In genomic region chr4:82048171-82048570, GRCm38 (mm10) we compare ENCODE assay signal across 21 mouse cellular contexts.
"Had no signal": no experiment of that assay in that cellular context is flagged by ENCODE, and none has a peak within 500 bp of the region (broad histone marks: within the 10 kb centered on the region; RNA-seq: fewer than 3 reads in every experiment).

No protein-coding gene starts in this region.

- DNase-seq: lung, adult 2 months; lung, postnatal 14 days; lung, postnatal 36 days; retina, postnatal 1 day; right cerebral cortex, adult 18-20 months; right cerebral cortex, postnatal 25 days; right cerebral cortex, postnatal 4 days; spleen, adult 18-20 months; thymus, adult 18-20 months; thymus, postnatal 14 days; thymus, postnatal 36 days had no signal

- H3K27ac ChIP-seq: lung, embryonic 15.5 days; macrophage; midbrain, embryonic 13.5 days; midbrain, embryonic 15.5 days; neural tube, embryonic 13.5 days; neural tube, embryonic 15.5 days had no signal

- H3K4me1 ChIP-seq: lung, embryonic 15.5 days; megakaryocyte, embryonic 14.5 days; midbrain, embryonic 13.5 days; midbrain, embryonic 15.5 days; neural tube, embryonic 13.5 days; neural tube, embryonic 15.5 days had no signal

- ATAC-seq: lung, postnatal 0 days; midbrain, embryonic 13.5 days; midbrain, embryonic 15.5 days had no signal

- H3K9me3 ChIP-seq: lung, embryonic 15.5 days; midbrain, embryonic 13.5 days; midbrain, embryonic 15.5 days; neural tube, embryonic 13.5 days; neural tube, embryonic 15.5 days had no signal

- H3K9ac ChIP-seq: lung, embryonic 15.5 days; midbrain, embryonic 13.5 days; midbrain, embryonic 15.5 days; neural tube, embryonic 13.5 days; neural tube, embryonic 15.5 days had no signal

- H3K27me3 ChIP-seq: lung, embryonic 15.5 days; megakaryocyte, embryonic 14.5 days; midbrain, embryonic 13.5 days; midbrain, embryonic 15.5 days; neural tube, embryonic 13.5 days; neural tube, embryonic 15.5 days had no signal

- H3K36me3 ChIP-seq: lung, embryonic 15.5 days; midbrain, embryonic 13.5 days; midbrain, embryonic 15.5 days; neural tube, embryonic 13.5 days; neural tube, embryonic 15.5 days had no signal

- H3K4me2 ChIP-seq: lung, embryonic 15.5 days; midbrain, embryonic 11.5 days; midbrain, embryonic 13.5 days; midbrain, embryonic 15.5 days; neural tube, embryonic 13.5 days; neural tube, embryonic 15.5 days had no signal

- H3K4me3 ChIP-seq: lung, embryonic 15.5 days; megakaryocyte, embryonic 14.5 days; midbrain, embryonic 13.5 days; midbrain, embryonic 15.5 days; myocyte; neural tube, embryonic 13.5 days; neural tube, embryonic 15.5 days had no signal
